Mouse (Mus musculus): ENCODE data around the gene Fbxo41. TPM values are rescaled to one million over a fixed set of nuclear protein-coding genes. Genes with fewer than 3 reads are reported as not detected.

Fbxo41 gene
- 0.21 and 0.31 TPM in 2 replicates for polyA plus RNA-seq (2015; fragmentation: Nextera tagmentation; extraction: Ambion mirVana)

- no peaks in the 10 kb centered on the region for H3K36me3 ChIP-seq
- H3K4me1 ChIP-seq = peaks cover 8% of the 10 kb centered on the region
- peak within 1 kb of the TSS; percentile 66 for H3K4me3 ChIP-seq (replicated peaks)
- peak; percentile 67 for ATAC-seq (ENCODE audit: insufficient read depth, low FRiP score, low read depth)
- H3K9me3 ChIP-seq = no peaks in the 10 kb centered on the region
- H3K4me2 ChIP-seq = peak within 1 kb of the TSS; percentile 97
- H3K27me3 ChIP-seq (replicated peaks) = peaks cover 11% of the 10 kb centered on the region; the same call in 1 of the 2 replicates
- H3K27ac ChIP-seq = no peak within 1 kb of the TSS
- WGBS = 2% methylated on average over 19 of the region's 22 CpGs
- H3K9ac ChIP-seq = peak within 1 kb of the TSS; percentile 41
Measured at GRCm38 (mm10) chr6:85502911-85503250, at the start of gene Fbxo41. Gene Fbxo41, minus strand, starts transcription at chr6:85502994.

- Histone ChIP-seq H3K27ac (no peak overlapping the region), H3K9me3 (no peaks in the 10 kb centered on the region), H3K4me1 (no peaks in the 10 kb centered on the region), H3K27me3 (replicated peaks) (no peaks in the 10 kb centered on the region), H3K4me3 (replicated peaks) (no peak overlapping the region), H3K4me2 (no peak overlapping the region), H3K36me3 (no peaks in the 10 kb centered on the region), H3K9ac (no peak overlapping the region)
- WGBS = 86% methylated on average over 5 of the region's 5 CpGs
- no peak for ATAC-seq (ENCODE audit: insufficient read depth, low FRiP score, low read depth)
Measured at GRCm38 (mm10) chr6:85547642-85548041, 44.8 kb upstream of the Fbxo41 start.

- H3K27me3 ChIP-seq (replicated peaks) = no peaks in the 10 kb centered on the region
- H3K4me2 ChIP-seq = no peak overlapping the region
- H3K4me3 ChIP-seq (replicated peaks) = no peak overlapping the region
- 77% methylated on average over 13 of the region's 13 CpGs for WGBS
- no peaks in the 10 kb centered on the region for H3K9me3 ChIP-seq
- H3K9ac ChIP-seq = no peak overlapping the region
- H3K27ac ChIP-seq = no peak overlapping the region
- no peaks in the 10 kb centered on the region for H3K4me1 ChIP-seq
- H3K36me3 ChIP-seq = no peaks in the 10 kb centered on the region
- no peak for ATAC-seq (ENCODE audit: insufficient read depth, low FRiP score, low read depth)
Measured at GRCm38 (mm10) chr6:85544251-85544881, 41.6 kb upstream of the Fbxo41 start.

GRCm38 (mm10) chr6:85543351-85544175 lies 40.8 kb upstream of the Fbxo41 start:
- no peak for ATAC-seq (ENCODE audit: insufficient read depth, low FRiP score, low read depth)
- Histone ChIP-seq H3K9me3 (no peaks in the 10 kb centered on the region), H3K4me2 (no peak overlapping the region), H3K27me3 (replicated peaks) (no peaks in the 10 kb centered on the region), H3K27ac (no peak overlapping the region), H3K4me1 (no peaks in the 10 kb centered on the region), H3K4me3 (replicated peaks) (no peak overlapping the region), H3K9ac (no peak overlapping the region), H3K36me3 (no peaks in the 10 kb centered on the region)
- WGBS = 68% methylated on average over 10 of the region's 10 CpGs

- ATAC-seq (ENCODE audit: insufficient read depth, low FRiP score, low read depth) = no peak
- H3K9ac ChIP-seq = no peak overlapping the region
- WGBS = 75% methylated on average over 2 of the region's 2 CpGs
- H3K9me3 ChIP-seq = no peaks in the 10 kb centered on the region
- H3K27ac ChIP-seq = no peak overlapping the region
- H3K36me3 ChIP-seq = no peaks in the 10 kb centered on the region
- no peak overlapping the region for H3K4me3 ChIP-seq (replicated peaks)
- H3K4me2 ChIP-seq = no peak overlapping the region
- no peaks in the 10 kb centered on the region for H3K4me1 ChIP-seq
- 0 out of 2 replicates have a peak, but pooled peaks cover 4% of the 10 kb centered on the region for H3K27me3 ChIP-seq (replicated peaks)
Measured at GRCm38 (mm10) chr6:85522825-85523224, 20.0 kb upstream of the Fbxo41 start.

GRCm38 (mm10) chr6:85522026-85522425 lies 19.2 kb upstream of the Fbxo41 start:
- H3K9me3 ChIP-seq = no peaks in the 10 kb centered on the region
- no peak overlapping the region for H3K4me3 ChIP-seq (replicated peaks)
- H3K4me1 ChIP-seq = no peaks in the 10 kb centered on the region
- H3K4me2 ChIP-seq = no peak overlapping the region
- no peak for ATAC-seq (ENCODE audit: insufficient read depth, low FRiP score, low read depth)
- H3K27me3 ChIP-seq (replicated peaks) = 0 out of 2 replicates have a peak, but pooled peaks cover 4% of the 10 kb centered on the region
- H3K9ac ChIP-seq = no peak overlapping the region
- H3K27ac ChIP-seq = no peak overlapping the region
- 79% methylated on average over 5 of the region's 5 CpGs for WGBS
- no peaks in the 10 kb centered on the region for H3K36me3 ChIP-seq

GRCm38 (mm10) chr6:85518091-85518693 lies 15.4 kb upstream of the Fbxo41 start:
- Histone ChIP-seq H3K9me3 (no peaks in the 10 kb centered on the region), H3K9ac (no peak overlapping the region), H3K27me3 (replicated peaks) (peaks cover 30% of the 10 kb centered on the region), H3K36me3 (no peaks in the 10 kb centered on the region), H3K4me3 (replicated peaks) (no peak overlapping the region), H3K27ac (no peak overlapping the region), H3K4me1 (peaks cover 6% of the 10 kb centered on the region), H3K4me2 (no peak overlapping the region)
- no peak for ATAC-seq (ENCODE audit: insufficient read depth, low FRiP score, low read depth)
- 45% methylated on average over 5 of the region's 5 CpGs for WGBS

- WGBS = 78% methylated on average over 4 of the region's 4 CpGs
- H3K36me3 ChIP-seq = no peaks in the 10 kb centered on the region
- peaks cover 53% of the 10 kb centered on the region for H3K27me3 ChIP-seq (replicated peaks)
- ATAC-seq (ENCODE audit: insufficient read depth, low FRiP score, low read depth) = no peak
- no peak overlapping the region for H3K4me2 ChIP-seq
- H3K9me3 ChIP-seq = no peaks in the 10 kb centered on the region
- H3K9ac ChIP-seq = no peak overlapping the region
- no peak overlapping the region for H3K4me3 ChIP-seq (replicated peaks)
- no peak overlapping the region for H3K27ac ChIP-seq
- peaks cover 27% of the 10 kb centered on the region for H3K4me1 ChIP-seq
Measured at GRCm38 (mm10) chr6:85515941-85516340, 13.1 kb upstream of the Fbxo41 start.

- H3K36me3 ChIP-seq = no peaks in the 10 kb centered on the region
- peaks cover 66% of the 10 kb centered on the region for H3K27me3 ChIP-seq (replicated peaks)
- ATAC-seq (ENCODE audit: insufficient read depth, low FRiP score, low read depth) = 0 out of 2 replicates have a peak, but pooled peaks have one; percentile 53
- peak within 1 kb of the TSS; percentile 48 for H3K4me3 ChIP-seq (replicated peaks)
- H3K9ac ChIP-seq = no peak within 1 kb of the TSS
- H3K27ac ChIP-seq = no peak within 1 kb of the TSS
- peaks cover 27% of the 10 kb centered on the region for H3K4me1 ChIP-seq
- WGBS = under 1% methylated on average over 38 of the region's 38 CpGs
- peak within 1 kb of the TSS; percentile 89 for H3K4me2 ChIP-seq
- no peaks in the 10 kb centered on the region for H3K9me3 ChIP-seq
Measured at GRCm38 (mm10) chr6:85513531-85513910, 10.7 kb upstream of the Fbxo41 start, which contains the start of gene Egr4. Gene Egr4, minus strand, starts transcription at chr6:85513589.

- no peak overlapping the region for H3K9ac ChIP-seq
- ATAC-seq (ENCODE audit: insufficient read depth, low FRiP score, low read depth) = no peak
Measured at GRCm38 (mm10) chr6:85512577-85513530, 10.1 kb upstream of the Fbxo41 start.

GRCm38 (mm10) chr6:85512056-85512440 lies 9.3 kb upstream of the Fbxo41 start:
- Histone ChIP-seq H3K36me3 (no peaks in the 10 kb centered on the region), H3K4me3 (replicated peaks) (peak overlapping the region; percentile 48), H3K4me1 (peaks cover 27% of the 10 kb centered on the region), H3K4me2 (peak overlapping the region; percentile 89), H3K27me3 (replicated peaks) (peaks cover 62% of the 10 kb centered on the region), H3K27ac (no peak overlapping the region), H3K9ac (no peak overlapping the region), H3K9me3 (no peaks in the 10 kb centered on the region)
- whole genome bisulfite sequencing = under 1% methylated on average over 33 of the region's 36 CpGs
- no peak for ATAC-seq (ENCODE audit: insufficient read depth, low FRiP score, low read depth)

More at GRCm38 (mm10) chr6:85512577-85513530, 10.1 kb upstream of the Fbxo41 start:
- Histone ChIP-seq H3K36me3 (no peaks in the 10 kb centered on the region), H3K9me3 (no peaks in the 10 kb centered on the region), H3K27ac (no peak overlapping the region), H3K4me2 (peak overlapping the region; percentile 89), H3K4me1 (peaks cover 27% of the 10 kb centered on the region), H3K27me3 (replicated peaks) (peaks cover 62% of the 10 kb centered on the region), H3K4me3 (replicated peaks) (peak overlapping the region; percentile 48)
- WGBS = 2% methylated on average over 89 of the region's 90 CpGs
